Mouse (Mus musculus) CH12.LX (cell line): ENCODE measurements around the gene Derl2. TPM values are rescaled to one million over a fixed set of nuclear protein-coding genes. Genes with fewer than 3 reads are reported as not detected.

Source experiments
- DNase-seq: peaks from one replicate; pipeline ENCODE4 v3.0.0-alpha.2; 2013; ENCODE audit errors: extremely low read depth
- H3K27ac ChIP-seq: 2 replicates; pipeline ENCODE4 v1.5.1; 2012; ENCODE audit warnings: low read depth, mild to moderate bottlenecking, control low read depth, moderate library complexity; ENCODE audit not compliant: insufficient read depth
- H3K27me3 ChIP-seq: replicated peaks from 2 replicates; pipeline ENCODE3; 2012; ENCODE audit warnings: inconsistent platforms
- H3K36me3 ChIP-seq, 2 experiments: replicated peaks in 1 of 2; 2 replicates each; pipeline versions ENCODE3 to v1.6.1; 2012; ENCODE audit warnings: inconsistent platforms in 1 of 2, low read length in 1 of 2, mild to moderate bottlenecking in 1 of 2, mixed read lengths in 1 of 2, moderate library complexity in 1 of 2; ENCODE audit not compliant: control insufficient read depth in 1 of 2, insufficient read depth in 1 of 2
- H3K4me1 ChIP-seq, 2 experiments: 2 replicates each; pipeline ENCODE4 v1.6.1; 2012; ENCODE audit warnings: inconsistent platforms in 1 of 2, moderate library complexity in 1 of 2; ENCODE audit not compliant: insufficient read depth in 2 of 2, control insufficient read depth in 1 of 2
- H3K4me2 ChIP-seq: 2 replicates; pipeline ENCODE4 v1.6.1; 2012; ENCODE audit warnings: low read depth, mild to moderate bottlenecking, control low read depth; ENCODE audit not compliant: poor library complexity, insufficient read depth, severe bottlenecking
- H3K4me3 ChIP-seq, 3 experiments: fragments of 150-350 bp in 1 of 3; sonication (generic) in 1 of 3; replicated peaks in 1 of 3; 2 replicates each; pipeline versions ENCODE3 to v1.5.1; 2011 to 2012; ENCODE audit warnings: low read depth in 2 of 3, low read length in 2 of 3, mild to moderate bottlenecking in 2 of 3, moderate library complexity in 2 of 3, control low read depth in 1 of 3, improper control_type of control experiment in 1 of 3, inconsistent platforms in 1 of 3, mixed read lengths in 1 of 3; ENCODE audit not compliant: poor library complexity in 1 of 3
- H3K79me2 ChIP-seq: replicated peaks from 2 replicates; pipeline ENCODE4 v1.6.1; 2012; ENCODE audit warnings: mild to moderate bottlenecking, moderate library complexity; ENCODE audit not compliant: control insufficient read depth, poor library complexity, insufficient read depth, severe bottlenecking; ENCODE audit errors: extremely low read depth
- H3K9ac ChIP-seq: 2 replicates; pipeline ENCODE4 v1.6.1; 2012; ENCODE audit warnings: low read depth, mild to moderate bottlenecking, control low read depth, moderate library complexity; ENCODE audit not compliant: insufficient read depth
- H3K9me3 ChIP-seq: replicated peaks from 2 replicates; pipeline ENCODE3; 2012; ENCODE audit warnings: low read length, inconsistent platforms, mixed read lengths
- CTCF ChIP-seq, 2 experiments: IDR thresholded peaks in 1 of 2; conservative IDR thresholded peaks in 1 of 2; 2 replicates each; pipeline ENCODE4 v1.5.1; 2011 to 2012; ENCODE audit warnings: low read depth in 2 of 2, low read length in 2 of 2, improper control_type of control experiment in 1 of 2, inconsistent platforms in 1 of 2, mild to moderate bottlenecking in 1 of 2, moderate library complexity in 1 of 2
- EP300 ChIP-seq: IDR thresholded peaks from 2 replicates; pipeline ENCODE4 v1.6.1; 2011; ENCODE audit warnings: low read length, improper control_type of control experiment
- ETS1 ChIP-seq: conservative IDR thresholded peaks from 2 replicates; pipeline ENCODE4 v1.6.1; 2012; ENCODE audit warnings: low read depth, mild to moderate bottlenecking, inconsistent platforms, low read length, improper control_type of control experiment, moderate library complexity
- GABPA ChIP-seq: IDR thresholded peaks from 2 replicates; pipeline ENCODE4 v1.6.1; 2012; ENCODE audit warnings: low read depth, low read length, improper control_type of control experiment, inconsistent platforms; ENCODE audit not compliant: insufficient replicate concordance
- HCFC1 ChIP-seq: IDR thresholded peaks from 2 replicates; pipeline ENCODE4 v1.6.1; 2012; ENCODE audit warnings: low read depth, mild to moderate bottlenecking, inconsistent platforms, low read length, improper control_type of control experiment
- JUN ChIP-seq: IDR thresholded peaks from 2 replicates; pipeline ENCODE4 v1.6.1; 2011; ENCODE audit warnings: low read depth, mild to moderate bottlenecking, low read length, improper control_type of control experiment, moderate library complexity; ENCODE audit not compliant: insufficient read depth
- MAX ChIP-seq: IDR thresholded peaks from 2 replicates; pipeline ENCODE4 v1.6.1; 2011; ENCODE audit warnings: low read length, improper control_type of control experiment
- MAZ ChIP-seq: IDR thresholded peaks from 2 replicates; pipeline ENCODE4 v1.6.1; 2012; ENCODE audit warnings: low read depth, mild to moderate bottlenecking, inconsistent platforms, low read length, improper control_type of control experiment, moderate library complexity
- MYC ChIP-seq: IDR thresholded peaks from 2 replicates; pipeline ENCODE4 v1.6.1; 2011; ENCODE audit warnings: low read depth, mild to moderate bottlenecking, improper control_type of control experiment, low read length
- PAX5 ChIP-seq: IDR thresholded peaks from 2 replicates; pipeline ENCODE4 v1.6.1; 2012; ENCODE audit warnings: low read length, inconsistent platforms, mixed read lengths
- POLR2A ChIP-seq: IDR thresholded peaks from 2 replicates; pipeline ENCODE4 v1.6.1; 2011; ENCODE audit warnings: low read depth, mild to moderate bottlenecking, improper control_type of control experiment, low read length
- RAD21 ChIP-seq: IDR thresholded peaks from 2 replicates; pipeline ENCODE4 v1.6.1; 2011; ENCODE audit warnings: low read depth, mild to moderate bottlenecking, low read length, improper control_type of control experiment, moderate library complexity
- SMC3 ChIP-seq: IDR thresholded peaks from 2 replicates; pipeline ENCODE4 v1.6.1; 2011; ENCODE audit warnings: low read depth, low read length, improper control_type of control experiment
- TBP ChIP-seq: conservative IDR thresholded peaks from 2 replicates; pipeline ENCODE4 v1.6.1; 2011; ENCODE audit warnings: low read depth, low read length, improper control_type of control experiment
- TCF12 ChIP-seq: IDR thresholded peaks from 2 replicates; pipeline ENCODE4 v1.6.1; 2014; ENCODE audit warnings: low read depth, mild to moderate bottlenecking, inconsistent platforms, low read length, improper control_type of control experiment
- UBTF ChIP-seq: IDR thresholded peaks from 2 replicates; pipeline ENCODE4 v1.6.1; 2012; ENCODE audit warnings: low read depth, mild to moderate bottlenecking, inconsistent platforms, low read length, improper control_type of control experiment, moderate library complexity
- dilution Hi-C: fragments of 300-500 bp; cut with MboI; formaldehyde crosslinking; loops from 2 replicates; pipeline ENCODE4 v1.14.3; 2020; ENCODE audit warnings: low sequenced_read_pairs; ENCODE audit not compliant: extremely low pct_unique_long_range_greater_than_20kb, extremely low pct_ligation_motif_present
- in situ Hi-C: fragments of 300-500 bp; cut with MboI; formaldehyde crosslinking; loops from 3 replicates; pipeline ENCODE4 v1.14.3; 2019; ENCODE audit warnings: low sequenced_read_pairs, low pct_ligation_motif_present, low pct_unique_long_range_greater_than_20kb, mixed read lengths
- polyA plus RNA-seq: library from polyadenylated mRNA; unstranded; fragments of >175 nt; gene quantifications from 2 replicates; pipeline ENCODE4 v1.2.1, GENCODE M21; 2012; ENCODE audit warnings: low read depth; ENCODE audit not compliant: insufficient read length
- total RNA-seq, 2 experiments: library from RNA; depleted of rRNA; stranded (reverse); fragments of 300-350 nt in 1 of 2; fragments of >200 nt in 1 of 2; gene quantifications; 2 replicates each; pipeline ENCODE4 v1.2.3; 2012 to 2014

Derl2 gene
- total and polyA plus RNA-seq, 3 experiments, result 32.7 to 132 (median 95.0) TPM

GRCm38 (mm10) chr11:70960786-70961554 lies 58.7 kb downstream of the Derl2 start:
- Histone ChIP-seq H3K27ac (no peak overlapping the region), H3K4me2 (no peak overlapping the region), H3K36me3 (peaks cover 72 to 95% of the 10 kb centered on the region in 2 experiments), H3K9ac (no peak overlapping the region), H3K9me3 (no peaks in the 10 kb centered on the region), H3K79me2 (peaks cover 14% of the 10 kb centered on the region), H3K4me3 (no peak overlapping the region), H3K4me1 (peaks cover 0 to 33% of the 10 kb centered on the region in 2 experiments; a peak in 2 of 4 replicates), H3K27me3 (no peaks in the 10 kb centered on the region)
- in situ Hi-C loops (no loop called here), dilution Hi-C loops (no loop called here)
- DNase-seq, result no peak
- TF ChIP-seq POLR2A (no peak), JUN (no peak), UBTF (no peak), SMC3 (no peak), CTCF (conservative IDR thresholded peaks at IDR 0.05 in 1 of 2, IDR thresholded peaks at IDR 0.05 in 1 of 2; ENCODE audit: low read depth in 2 of 2, low read length in 2 of 2) (no peak), MAZ (no peak), HCFC1 (no peak), MYC (no peak), ETS1 (no peak), TBP (no peak), EP300 (no peak), PAX5 (no peak), MAX (no peak), TCF12 (no peak), GABPA (no peak), RAD21 (no peak)

Other genes with a start within 250 kb of the Derl2 start
- gene Scimp, start 207.3 kb downstream of the Derl2 start, total RNA-seq (2012; rRNA removed), result 0.17 and 0.30 TPM in 2 replicates
- gene Scimp, start 207.3 kb downstream of the Derl2 start, total RNA-seq (2014; rRNA removed), result 0.21 and 1.2 TPM in 2 replicates
- gene Scimp, start 207.3 kb downstream of the Derl2 start, polyA plus RNA-seq, result 0.53 and 0.79 TPM in 2 replicates
- gene Rabep1, start 175.1 kb downstream of the Derl2 start, total RNA-seq (2012; rRNA removed), result 22.3 and 23.8 TPM in 2 replicates
- 26.1 and 33.4 TPM in 2 replicates for gene Rabep1, start 175.1 kb downstream of the Derl2 start, total RNA-seq (2014; rRNA removed)
- gene Rabep1, start 175.1 kb downstream of the Derl2 start, polyA plus RNA-seq, result 28.3 and 34.7 TPM in 2 replicates
- 125 and 132 TPM in 2 replicates for gene Nup88, start 49.9 kb downstream of the Derl2 start, total RNA-seq (2012; rRNA removed)
- gene Nup88, start 49.9 kb downstream of the Derl2 start, total RNA-seq (2014; rRNA removed), result 208 and 220 TPM in 2 replicates
- gene Nup88, start 49.9 kb downstream of the Derl2 start, polyA plus RNA-seq, result 171 and 193 TPM in 2 replicates
- 72.7 and 80.6 TPM in 2 replicates for gene Rpain, start 49.6 kb downstream of the Derl2 start, total RNA-seq (2012; rRNA removed)
- 64.6 and 69.8 TPM in 2 replicates for gene Rpain, start 49.6 kb downstream of the Derl2 start, total RNA-seq (2014; rRNA removed)
- 50.0 and 54.1 TPM in 2 replicates for gene Rpain, start 49.6 kb downstream of the Derl2 start, polyA plus RNA-seq
- gene C1qbp, start 36.8 kb downstream of the Derl2 start, total RNA-seq (2012; rRNA removed), result 150 and 190 TPM in 2 replicates
- 298 and 320 TPM in 2 replicates for gene C1qbp, start 36.8 kb downstream of the Derl2 start, total RNA-seq (2014; rRNA removed)
- gene C1qbp, start 36.8 kb downstream of the Derl2 start, polyA plus RNA-seq, result 903 and 917 TPM in 2 replicates
- gene Dhx33, start 15.4 kb downstream of the Derl2 start, total RNA-seq (2012; rRNA removed), result 34.4 and 45.8 TPM in 2 replicates
- 43.0 and 45.6 TPM in 2 replicates for gene Dhx33, start 15.4 kb downstream of the Derl2 start, total RNA-seq (2014; rRNA removed)
- 55.4 and 55.9 TPM in 2 replicates for gene Dhx33, start 15.4 kb downstream of the Derl2 start, polyA plus RNA-seq
- gene Mis12, start 230 bp downstream of the Derl2 start, total RNA-seq (2012; rRNA removed), result 23.4 and 32.7 TPM in 2 replicates
- gene Mis12, start 230 bp downstream of the Derl2 start, total RNA-seq (2014; rRNA removed), result 36.3 and 38.1 TPM in 2 replicates
- gene Mis12, start 230 bp downstream of the Derl2 start, polyA plus RNA-seq, result 35.6 and 37.9 TPM in 2 replicates
- not detected in 2 replicates for gene 6330403K07Rik, start 13.7 kb upstream of the Derl2 start, total RNA-seq (2012; rRNA removed)
- gene 6330403K07Rik, start 13.7 kb upstream of the Derl2 start, total RNA-seq (2014; rRNA removed), result not detected in 2 replicates
- gene 6330403K07Rik, start 13.7 kb upstream of the Derl2 start, polyA plus RNA-seq, result 0.20 TPM in 1 of 2 replicates, not detected in the other
- 0.29 and 0.34 TPM in 2 replicates for gene Nlrp1a, start 124.9 kb upstream of the Derl2 start, total RNA-seq (2012; rRNA removed)
- gene Nlrp1a, start 124.9 kb upstream of the Derl2 start, total RNA-seq (2014; rRNA removed), result 1.5 and 1.8 TPM in 2 replicates
- gene Nlrp1a, start 124.9 kb upstream of the Derl2 start, polyA plus RNA-seq, result 2.6 and 3.2 TPM in 2 replicates
- gene Nlrp1b, start 210.9 kb upstream of the Derl2 start, total RNA-seq (2012; rRNA removed), result 0.38 and 0.67 TPM in 2 replicates
- 0.42 and 0.80 TPM in 2 replicates for gene Nlrp1b, start 210.9 kb upstream of the Derl2 start, total RNA-seq (2014; rRNA removed)
- gene Nlrp1b, start 210.9 kb upstream of the Derl2 start, polyA plus RNA-seq, result 1.1 and 1.4 TPM in 2 replicates